Mouse (Mus musculus) stomach, embryonic 16.5 days (tissue): ENCODE measurements at regions not wholly inside any gene's neighbourhood (a gene's known extent, or its start where the extent isn't known, plus 50 kb on each side); places are given as distances from the start of the nearest gene placed in this dataset.

Experiments used
- ATAC-seq: fragments of 200-750 bp; cut with Nextera tagmentation; 2 replicates; pipeline ENCODE4 v1.8.0; 2017; ENCODE audit warnings: moderate number of reproducible peaks, moderate TSS enrichment; ENCODE audit not compliant: insufficient read depth, low FRiP score
- H3K27ac ChIP-seq: fragments of 300-500 bp; sonication (generic); 2 replicates; pipeline ENCODE4 v1.5.1; 2014; ENCODE audit warnings: low read length
- H3K27me3 ChIP-seq: fragments of 300-500 bp; sonication (generic); 2 replicates; pipeline ENCODE4 v1.6.1; 2014; ENCODE audit warnings: low read length, control low read depth, mixed read lengths; ENCODE audit not compliant: control insufficient read depth, insufficient read depth
- H3K36me3 ChIP-seq: fragments of 300-500 bp; sonication (generic); 2 replicates; pipeline ENCODE4 v1.6.1; 2014; ENCODE audit warnings: low read length; ENCODE audit not compliant: control insufficient read depth, insufficient read depth
- H3K4me1 ChIP-seq: fragments of 300-500 bp; sonication (generic); 2 replicates; pipeline ENCODE4 v1.6.1; 2014; ENCODE audit warnings: low read length, control low read depth, mixed read lengths; ENCODE audit not compliant: control insufficient read depth, insufficient read depth
- H3K4me2 ChIP-seq: fragments of 300-500 bp; sonication (generic); 2 replicates; pipeline ENCODE4 v1.6.1; 2014; ENCODE audit warnings: low read depth, low read length, mixed read lengths
- H3K4me3 ChIP-seq: fragments of 300-500 bp; sonication (generic); replicated peaks from 2 replicates; pipeline ENCODE4 v1.5.1; 2014; ENCODE audit warnings: mild to moderate bottlenecking, low read length
- H3K9ac ChIP-seq: fragments of 300-500 bp; sonication (generic); 2 replicates; pipeline ENCODE4 v1.6.1; 2014; ENCODE audit warnings: low read length
- H3K9me3 ChIP-seq: fragments of 300-500 bp; sonication (generic); replicated peaks from 2 replicates; pipeline ENCODE4 v1.6.1; 2016; ENCODE audit warnings: low read length, control low read depth; ENCODE audit not compliant: control insufficient read depth
- WGBS: fragments of 180-500 bp; shearing (Covaris S2); extraction: QIAGEN DNeasy Blood & Tissue Kit; methylation state at CpG from one replicate; pipeline ENCODE4 v1.1.7; 2014; 5-methylcytosine and 5-hydroxymethylcytosine counted together

DNA sequence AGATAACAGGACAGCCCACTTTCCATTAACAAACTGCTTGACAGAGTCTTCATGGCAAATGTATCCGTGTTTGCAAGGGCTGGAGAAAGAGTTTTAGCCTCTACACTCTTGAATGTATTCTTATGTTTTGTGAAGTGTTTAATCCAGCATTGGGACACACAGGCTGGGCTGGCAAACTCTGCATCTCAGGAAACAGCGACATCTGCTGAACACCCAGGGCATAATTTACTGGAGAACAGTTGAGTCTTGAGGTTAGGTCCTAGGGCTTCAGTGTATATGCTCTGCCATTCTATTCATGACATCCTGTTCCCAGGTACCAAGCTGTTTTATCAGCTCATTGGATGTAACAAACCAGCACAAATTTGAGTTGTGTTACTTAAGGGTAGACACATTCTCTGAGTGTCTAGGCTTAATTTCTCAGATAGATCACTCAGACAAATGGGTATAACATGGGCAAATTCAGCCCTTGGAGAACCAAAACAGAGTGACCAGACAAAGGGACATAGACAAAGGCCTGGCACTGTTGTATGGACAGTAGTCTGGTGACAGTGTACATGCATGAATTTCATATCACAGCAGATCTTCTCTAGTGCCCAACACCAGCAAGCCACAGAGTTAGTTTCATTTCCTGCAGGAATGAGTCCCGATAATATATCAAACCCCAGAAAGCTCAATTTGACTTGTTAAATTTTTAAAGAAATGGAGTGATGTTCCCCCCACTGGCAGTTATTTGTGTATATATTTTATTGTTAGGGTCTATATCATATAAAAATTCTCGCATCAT, 477.9 kb downstream of the Bmp2 start:
- no peak overlapping the region for H3K9ac ChIP-seq
- no peaks in the 10 kb centered on the region for H3K36me3 ChIP-seq
- H3K9me3 ChIP-seq = no peaks in the 10 kb centered on the region
- no peak overlapping the region for H3K27ac ChIP-seq
- no peak overlapping the region for H3K4me3 ChIP-seq
- H3K27me3 ChIP-seq = no peaks in the 10 kb centered on the region
- WGBS = 67% methylated on average over 4 of the region's 4 CpGs
- ATAC-seq = no peak
- no peak overlapping the region for H3K4me2 ChIP-seq
- no peaks in the 10 kb centered on the region for H3K4me1 ChIP-seq

DNA sequence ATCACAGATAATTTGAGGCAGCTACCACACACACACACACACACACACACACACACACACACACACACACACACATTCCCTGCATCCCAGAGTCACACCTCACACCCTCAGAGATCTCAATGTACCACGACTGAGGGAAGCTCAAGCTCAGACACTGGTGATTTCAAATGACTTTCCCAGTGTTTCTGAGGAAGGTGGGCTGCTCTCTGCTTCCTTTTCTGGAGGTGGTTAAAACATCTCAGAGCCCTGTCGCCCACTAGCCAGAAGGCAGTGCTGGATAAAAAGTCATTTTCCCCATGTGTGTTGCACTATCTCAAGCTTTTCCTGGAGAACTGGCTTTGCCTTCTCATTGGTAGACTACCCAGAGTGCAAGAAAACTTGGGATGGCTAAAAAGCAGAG, 477.2 kb downstream of the Bmp2 start:
- Histone ChIP-seq H3K9me3 (no peaks in the 10 kb centered on the region), H3K27me3 (no peaks in the 10 kb centered on the region), H3K9ac (no peak overlapping the region), H3K4me3 (no peak overlapping the region), H3K4me1 (no peaks in the 10 kb centered on the region), H3K27ac (no peak overlapping the region), H3K36me3 (no peaks in the 10 kb centered on the region), H3K4me2 (no peak overlapping the region)
- no peak for ATAC-seq
- 82% methylated on average over 2 of the region's 2 CpGs for WGBS

DNA sequence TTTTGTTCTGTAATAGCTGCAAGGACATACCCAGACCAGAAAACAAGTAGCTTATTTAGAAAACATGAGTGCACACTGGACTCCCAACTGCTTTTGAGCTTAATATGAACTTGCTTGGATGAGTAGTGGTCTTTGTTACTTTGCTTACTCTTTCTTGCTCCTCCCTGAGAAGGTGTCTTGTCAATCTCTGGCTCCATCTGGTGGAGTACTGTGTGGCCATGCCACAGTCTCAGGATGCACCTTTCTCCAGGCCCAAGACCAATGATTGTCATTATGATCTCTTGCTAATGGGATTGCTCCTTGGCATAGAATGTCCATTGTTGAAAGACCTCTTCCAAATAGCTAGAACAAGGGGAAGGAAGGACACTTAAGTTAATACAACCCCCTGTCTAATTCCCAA, 465.1 kb downstream of the Bmp2 start:
- no peak overlapping the region for H3K27ac ChIP-seq

DNA sequence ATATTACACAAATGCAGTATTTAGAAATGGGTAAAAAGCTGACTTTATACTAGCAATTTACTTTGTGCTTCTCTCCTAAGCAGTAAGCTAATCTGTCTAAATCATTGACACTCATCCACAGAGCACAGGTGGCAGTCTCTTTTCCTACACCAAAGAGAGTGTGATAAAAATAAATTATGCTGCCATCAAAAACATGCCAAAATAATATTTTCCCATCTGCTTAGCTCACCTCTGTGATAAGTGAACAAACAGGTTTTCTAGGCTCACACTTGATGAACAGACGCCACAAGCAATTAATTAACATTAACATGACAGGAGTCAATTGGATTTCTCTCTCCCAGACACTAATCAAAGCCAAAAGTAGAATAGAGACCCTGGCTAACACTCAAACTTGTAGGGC, 451.2 kb downstream of the Bmp2 start:
- no peaks in the 10 kb centered on the region for H3K27me3 ChIP-seq
- 50% methylated on average over 1 of the region's 1 CpGs for WGBS
- no peak overlapping the region for H3K4me3 ChIP-seq
- no peaks in the 10 kb centered on the region for H3K9me3 ChIP-seq
- ATAC-seq = no peak
- H3K4me2 ChIP-seq = no peak overlapping the region
- no peaks in the 10 kb centered on the region for H3K36me3 ChIP-seq
- H3K27ac ChIP-seq = no peak overlapping the region
- no peaks in the 10 kb centered on the region for H3K4me1 ChIP-seq
- H3K9ac ChIP-seq = no peak overlapping the region

More for the DNA sequence above, 465.1 kb downstream of the Bmp2 start:
- no peaks in the 10 kb centered on the region for H3K9me3 ChIP-seq
- H3K4me2 ChIP-seq = no peak overlapping the region
- no peak overlapping the region for H3K4me3 ChIP-seq
- no peak for ATAC-seq
- H3K36me3 ChIP-seq = no peaks in the 10 kb centered on the region
- no peak overlapping the region for H3K9ac ChIP-seq
- H3K27me3 ChIP-seq = no peaks in the 10 kb centered on the region
- H3K4me1 ChIP-seq = no peaks in the 10 kb centered on the region

DNA sequence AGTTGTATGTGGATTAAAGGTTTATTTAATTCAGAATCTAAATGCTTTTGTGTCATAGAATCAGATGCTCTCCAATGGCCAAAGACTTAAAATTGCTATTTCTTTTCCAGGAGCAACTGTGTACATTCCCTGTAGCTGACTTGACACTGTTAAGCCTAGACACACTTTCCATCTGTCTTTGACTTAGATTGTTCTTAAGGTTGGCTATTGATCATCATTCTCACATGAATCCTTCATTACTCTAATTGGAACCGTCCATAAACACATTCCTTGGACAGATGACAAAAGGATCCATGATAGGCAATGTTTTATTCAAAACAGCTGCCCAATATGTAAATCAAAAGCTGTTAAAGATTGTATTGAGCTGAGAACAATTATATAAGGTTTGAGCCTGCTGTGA, 442.8 kb downstream of the Bmp2 start:
- Histone ChIP-seq H3K4me2 (no peak overlapping the region), H3K9me3 (no peaks in the 10 kb centered on the region), H3K4me1 (no peaks in the 10 kb centered on the region), H3K27me3 (no peaks in the 10 kb centered on the region), H3K9ac (no peak overlapping the region), H3K27ac (no peak overlapping the region), H3K36me3 (no peaks in the 10 kb centered on the region), H3K4me3 (no peak overlapping the region)
- WGBS = 57% methylated on average over 1 of the region's 1 CpGs
- ATAC-seq = no peak

DNA sequence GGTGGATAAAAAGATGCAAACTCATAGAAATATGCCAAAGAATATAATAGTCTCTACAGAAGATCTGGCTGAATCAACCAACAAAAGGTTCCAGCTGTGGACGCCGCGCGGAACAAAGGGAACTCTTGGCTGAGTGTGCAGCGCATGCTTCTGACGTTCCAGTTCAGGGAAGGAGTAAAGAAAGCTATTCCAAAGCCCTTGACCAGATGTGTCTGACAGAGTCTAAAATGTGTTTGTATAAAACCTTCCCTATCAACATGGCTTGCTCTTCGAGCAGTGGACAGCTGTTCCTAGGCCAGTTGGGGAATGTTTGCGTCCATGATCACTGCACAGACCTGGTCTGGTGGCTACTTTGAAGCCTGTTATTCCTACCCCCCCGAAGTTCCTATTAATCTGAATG, 442.4 kb downstream of the Bmp2 start:
- Histone ChIP-seq H3K27ac (peak overlapping the region; percentile 51; the same call in 1 of the 2 replicates), H3K9ac (no peak overlapping the region), H3K27me3 (no peaks in the 10 kb centered on the region), H3K9me3 (no peaks in the 10 kb centered on the region), H3K4me2 (no peak overlapping the region), H3K4me1 (no peaks in the 10 kb centered on the region), H3K36me3 (no peaks in the 10 kb centered on the region), H3K4me3 (no peak overlapping the region)
- peak; percentile 66 for ATAC-seq
- 65% methylated on average over 9 of the region's 9 CpGs for WGBS

DNA sequence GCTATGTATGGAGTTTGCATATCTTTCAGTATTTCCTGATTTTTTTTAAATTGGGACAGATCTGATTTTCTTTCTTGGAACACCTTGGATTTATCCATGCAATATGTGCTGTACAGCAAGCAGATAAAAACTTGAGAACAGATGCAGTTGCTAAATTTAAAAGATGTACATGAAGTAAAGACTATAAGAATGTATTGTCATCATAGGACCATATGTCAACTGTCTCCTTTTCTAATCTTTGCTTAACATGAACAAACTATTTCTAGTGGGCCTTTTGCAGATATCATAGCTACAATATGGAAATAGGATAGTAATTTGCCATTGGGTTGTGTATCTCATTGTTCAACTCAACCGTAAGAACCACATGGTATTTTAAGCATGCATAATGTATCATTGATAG, 435.7 kb downstream of the Bmp2 start:
- Histone ChIP-seq H3K36me3 (no peaks in the 10 kb centered on the region), H3K27me3 (no peaks in the 10 kb centered on the region), H3K9ac (no peak overlapping the region), H3K9me3 (no peaks in the 10 kb centered on the region), H3K4me3 (no peak overlapping the region), H3K27ac (no peak overlapping the region), H3K4me2 (no peak overlapping the region), H3K4me1 (no peaks in the 10 kb centered on the region)
- no peak for ATAC-seq
- WGBS = 86% methylated on average over 1 of the region's 1 CpGs
